Mouse (Mus musculus) CH12.LX (cell line): ENCODE data around the gene Tiam1.

ENCODE experiments used
- CHD1 ChIP-seq: IDR thresholded peaks from 2 replicates; pipeline ENCODE4 v1.6.1; 2012; ENCODE audit warnings: low read depth, low read length, improper control_type of control experiment, inconsistent platforms
- ELF1 ChIP-seq: IDR thresholded peaks from 2 replicates; pipeline ENCODE4 v1.6.1; 2014; ENCODE audit warnings: low read depth, mild to moderate bottlenecking, inconsistent platforms, low read length, improper control_type of control experiment
- ETS1 ChIP-seq: conservative IDR thresholded peaks from 2 replicates; pipeline ENCODE4 v1.6.1; 2012; ENCODE audit warnings: low read depth, mild to moderate bottlenecking, inconsistent platforms, low read length, improper control_type of control experiment, moderate library complexity

DNA sequence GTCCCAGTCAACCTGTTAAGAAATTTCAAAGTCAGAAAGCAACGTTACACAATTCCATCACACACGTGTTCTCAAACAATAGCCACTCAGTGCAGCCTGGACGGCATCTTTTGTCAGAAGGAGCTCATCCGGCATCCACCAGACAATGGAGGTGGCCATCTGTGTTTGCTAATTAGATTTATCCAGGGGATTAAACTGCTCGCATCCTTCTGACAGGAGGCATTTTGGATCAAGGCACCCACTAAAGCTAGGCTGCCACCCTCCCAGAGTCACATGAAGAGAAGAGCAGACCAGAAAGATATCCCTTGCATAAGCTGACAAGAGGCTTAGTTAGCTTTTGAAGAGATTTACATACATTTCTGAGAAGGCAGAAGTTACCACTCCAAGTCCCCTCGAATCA is 404.6 kb downstream of the Tiam1 start:
- no peak for TF ChIP-seq ELF1
- no peak for TF ChIP-seq ETS1
- no peak for TF ChIP-seq CHD1
